Mouse (Mus musculus) stomach, postnatal 0 days (tissue): ENCODE data around the gene Igf1. TPM values are rescaled to one million over a fixed set of nuclear protein-coding genes. Genes with fewer than 3 reads are reported as not detected.

Source experiments
- ATAC-seq: fragments of 200-750 bp; cut with Nextera tagmentation; 2 replicates; pipeline ENCODE4 v1.8.0; 2017; ENCODE audit not compliant: low FRiP score, low TSS enrichment
- DNase-seq: peaks from one replicate; pipeline ENCODE4 v3.0.0-alpha.2; 2016; ENCODE audit warnings: low spot score
- H3K27ac ChIP-seq: fragments of 300-500 bp; sonication (generic); replicated peaks from 2 replicates; pipeline ENCODE4 v1.5.1; 2014; ENCODE audit warnings: mild to moderate bottlenecking, control low read depth
- H3K27me3 ChIP-seq: fragments of 300-500 bp; sonication (generic); 2 replicates; pipeline ENCODE4 v1.6.1; 2014; ENCODE audit warnings: low read length; ENCODE audit not compliant: control insufficient read depth, insufficient read depth
- H3K36me3 ChIP-seq: fragments of 300-500 bp; sonication (generic); 2 replicates; pipeline ENCODE4 v1.6.1; 2014; ENCODE audit warnings: low read length, mixed read lengths; ENCODE audit not compliant: control insufficient read depth, insufficient read depth
- H3K4me1 ChIP-seq: fragments of 300-500 bp; sonication (generic); replicated peaks from 2 replicates; pipeline ENCODE4 v1.6.1; 2014; ENCODE audit warnings: antibody characterized with exemption; ENCODE audit not compliant: control insufficient read depth, insufficient read depth
- H3K4me2 ChIP-seq: fragments of 300-500 bp; sonication (generic); replicated peaks from 2 replicates; pipeline ENCODE4 v1.6.1; 2014; ENCODE audit warnings: low read depth, mild to moderate bottlenecking, control low read depth, moderate library complexity
- H3K4me3 ChIP-seq: fragments of 300-500 bp; sonication (generic); 2 replicates; pipeline ENCODE4 v1.5.1; 2014; ENCODE audit warnings: low read depth, low read length, control low read depth
- H3K9ac ChIP-seq: fragments of 300-500 bp; sonication (generic); 2 replicates; pipeline ENCODE4 v1.6.1; 2014; ENCODE audit warnings: mild to moderate bottlenecking, low read length, control low read depth, mixed read lengths
- H3K9me3 ChIP-seq: fragments of 300-500 bp; sonication (generic); 2 replicates; pipeline ENCODE4 v1.6.1; 2016; ENCODE audit warnings: low read length; ENCODE audit not compliant: control insufficient read depth
- CTCF ChIP-seq: IDR thresholded peaks from 2 replicates; pipeline ENCODE4 v1.5.1; 2016; ENCODE audit warnings: antibody characterized with exemption, low read depth, mild to moderate bottlenecking, moderate library complexity
- EP300 ChIP-seq: optimal IDR thresholded peaks from 2 replicates; pipeline ENCODE3; 2016; ENCODE audit warnings: antibody characterized with exemption
- WGBS: fragments of 180-500 bp; shearing (Covaris S2); extraction: QIAGEN DNeasy Blood & Tissue Kit; methylation state at CpG from one replicate; pipeline ENCODE4 v1.1.7; 2014; 5-methylcytosine and 5-hydroxymethylcytosine counted together
- polyA plus RNA-seq: library from polyadenylated mRNA; unstranded; fragments of >200 nt; fragmentation: Nextera tagmentation; extraction: Ambion mirVana; gene quantifications from 2 replicates; pipeline ENCODE4 v1.2.1, GENCODE M21; 2015

Igf1 gene
- polyA plus RNA-seq, 1 experiment from 2014 or later, result 42.5 TPM

DNA sequence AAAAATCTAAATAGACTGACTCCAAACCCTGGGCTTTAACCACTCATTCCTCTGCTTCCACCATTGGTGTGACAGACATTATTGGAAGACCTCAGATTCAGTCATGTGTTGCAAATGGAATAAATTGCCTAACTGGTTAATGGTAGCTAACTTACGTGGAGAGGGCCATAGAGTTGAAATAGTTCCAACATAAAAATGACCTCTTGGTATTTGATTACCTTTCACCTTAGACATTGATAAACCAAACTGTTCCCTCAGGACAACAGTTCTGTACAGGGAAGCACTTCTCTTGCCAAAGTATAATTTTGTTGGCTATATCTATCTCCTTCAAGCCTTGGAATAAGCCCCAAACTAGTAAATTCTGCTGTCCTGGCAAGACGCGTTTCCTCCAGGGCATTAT, 48.1 kb downstream of the Igf1 start:
- Histone ChIP-seq H3K9me3 (no peaks in the 10 kb centered on the region), H3K9ac (no peak overlapping the region), H3K4me3 (no peak overlapping the region), H3K36me3 (no peaks in the 10 kb centered on the region), H3K27ac (no peak overlapping the region), H3K4me2 (no peak overlapping the region), H3K27me3 (no peaks in the 10 kb centered on the region), H3K4me1 (no peaks in the 10 kb centered on the region)
- TF ChIP-seq EP300, result no peak
- TF ChIP-seq CTCF, result no peak
- WGBS, result 71% methylated on average over 3 of the region's 3 CpGs
- DNase-seq (no peak), ATAC-seq (no peak)

GRCm38 (mm10) chr10:87906757-87907307, 48.8 kb downstream of the Igf1 start:
- no peak overlapping the region for H3K9ac ChIP-seq
- no peaks in the 10 kb centered on the region for H3K36me3 ChIP-seq
- no peak overlapping the region for H3K27ac ChIP-seq
- H3K9me3 ChIP-seq, result no peaks in the 10 kb centered on the region
- WGBS, result 84% methylated on average over 2 of the region's 2 CpGs
- H3K4me2 ChIP-seq, result no peak overlapping the region
- H3K4me1 ChIP-seq, result no peaks in the 10 kb centered on the region
- no peak for TF ChIP-seq CTCF
- no peak for TF ChIP-seq EP300
- no peaks in the 10 kb centered on the region for H3K27me3 ChIP-seq
- DNase-seq (no peak), ATAC-seq (no peak)
- no peak overlapping the region for H3K4me3 ChIP-seq

- H3K9ac ChIP-seq, result no peak overlapping the region
- no peaks in the 10 kb centered on the region for H3K4me1 ChIP-seq
- no peak overlapping the region for H3K4me2 ChIP-seq
- no peak overlapping the region for H3K4me3 ChIP-seq
- H3K27me3 ChIP-seq, result no peaks in the 10 kb centered on the region
- TF ChIP-seq EP300, result no peak
- TF ChIP-seq CTCF, result no peak
- no peaks in the 10 kb centered on the region for H3K9me3 ChIP-seq
- 89% methylated on average over 3 of the region's 3 CpGs for WGBS
- H3K36me3 ChIP-seq, result no peaks in the 10 kb centered on the region
- ATAC-seq (no peak), DNase-seq (no peak)
- H3K27ac ChIP-seq, result no peak overlapping the region
Observed at GRCm38 (mm10) chr10:87913852-87914251, 55.8 kb downstream of the Igf1 start.

- peak; percentile 39 for DNase-seq
- H3K27me3 ChIP-seq, result no peaks in the 10 kb centered on the region
- H3K9ac ChIP-seq, result no peak overlapping the region
- H3K4me2 ChIP-seq, result peak overlapping the region; percentile 40
- H3K4me3 ChIP-seq, result peak overlapping the region; percentile 10; the same call in 1 of the 2 replicates
- TF ChIP-seq CTCF, result no peak
- H3K4me1 ChIP-seq, result no peaks in the 10 kb centered on the region
- peak; percentile 60; the same call in 1 of the 2 replicates for ATAC-seq
- 0 out of 2 replicates have a peak overlapping the region, but pooled peaks have one; percentile 4 for H3K27ac ChIP-seq
- no peaks in the 10 kb centered on the region for H3K9me3 ChIP-seq
- H3K36me3 ChIP-seq, result no peaks in the 10 kb centered on the region
- 56% methylated on average over 10 of the region's 10 CpGs for WGBS
Observed at GRCm38 (mm10) chr10:87914932-87915331, 56.9 kb downstream of the Igf1 start.

DNA sequence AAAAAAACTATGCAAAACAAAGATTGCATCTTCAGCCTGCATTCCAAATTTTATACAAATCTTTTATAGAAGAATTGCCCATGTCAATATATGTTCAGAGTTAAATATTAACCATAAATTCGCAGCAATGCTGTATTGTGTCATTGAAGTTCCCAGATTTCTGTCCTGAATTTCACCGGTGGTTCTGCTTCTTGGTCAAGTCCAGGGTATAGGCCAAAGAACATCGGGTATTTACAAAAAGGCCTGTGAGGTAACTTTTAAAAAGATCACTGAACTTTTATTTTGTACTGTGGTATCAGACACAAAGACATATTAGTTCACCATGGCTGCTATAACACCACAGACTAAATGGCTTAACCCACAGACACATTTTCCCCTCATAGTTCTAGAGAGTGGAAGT, 57.7 kb downstream of the Igf1 start:
- no peak overlapping the region for H3K27ac ChIP-seq
- H3K4me1 ChIP-seq, result no peaks in the 10 kb centered on the region
- H3K4me3 ChIP-seq, result no peak overlapping the region
- H3K9ac ChIP-seq, result no peak overlapping the region
- WGBS, result 65% methylated on average over 3 of the region's 3 CpGs
- DNase-seq (no peak), ATAC-seq (no peak)
- no peaks in the 10 kb centered on the region for H3K9me3 ChIP-seq
- H3K36me3 ChIP-seq, result no peaks in the 10 kb centered on the region
- TF ChIP-seq CTCF, result no peak
- no peak for TF ChIP-seq EP300
- no peak overlapping the region for H3K4me2 ChIP-seq
- H3K27me3 ChIP-seq, result no peaks in the 10 kb centered on the region

GRCm38 (mm10) chr10:87922263-87922662, 64.2 kb downstream of the Igf1 start:
- no peaks in the 10 kb centered on the region for H3K4me1 ChIP-seq
- no peaks in the 10 kb centered on the region for H3K9me3 ChIP-seq
- ATAC-seq (no peak), DNase-seq (no peak)
- H3K36me3 ChIP-seq, result no peaks in the 10 kb centered on the region
- no peak overlapping the region for H3K4me3 ChIP-seq
- 86% methylated on average over 3 of the region's 3 CpGs for WGBS
- H3K4me2 ChIP-seq, result no peak overlapping the region
- no peaks in the 10 kb centered on the region for H3K27me3 ChIP-seq
- no peak overlapping the region for H3K9ac ChIP-seq
- TF ChIP-seq CTCF (no peak), EP300 (no peak)
- H3K27ac ChIP-seq, result no peak overlapping the region
